Mouse (Mus musculus): ENCODE measurements around the gene Fam214b. TPM values are rescaled to one million over a fixed set of nuclear protein-coding genes. Genes with fewer than 3 reads are reported as not detected.
"Not testable (repeated sequence)": the region's sequence is repeated elsewhere in the genome, so short reads cannot be mapped to it uniquely, and the experiment has no call there.

Gene Fam214b
- polyA plus RNA-seq, 1 experiment from 2014 or later: 40.3 TPM

DNA sequence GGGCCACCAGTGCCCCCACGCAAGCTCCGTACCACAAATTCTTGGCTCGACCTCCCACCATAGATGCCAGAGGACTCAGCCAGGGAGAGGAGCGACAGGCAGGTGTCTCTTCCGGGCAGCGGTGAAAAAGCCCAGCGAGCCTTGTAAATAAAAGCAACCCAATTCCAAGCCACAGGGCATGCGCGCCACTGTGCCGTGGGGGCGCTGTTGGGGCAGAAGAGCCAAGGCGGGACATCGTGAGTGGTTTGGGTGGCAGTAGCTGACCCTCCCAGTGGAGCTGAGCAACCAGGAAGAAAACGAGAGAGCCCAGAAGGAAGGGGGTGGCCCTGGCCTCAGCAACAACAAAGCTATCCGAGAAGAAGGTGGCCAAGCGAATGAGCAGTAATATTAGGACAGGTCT lies 25.1 kb downstream of the Fam214b start:
- Histone ChIP-seq H3K4me3 (replicated peaks) (no peak overlapping the region), H3K4me2 (no peak overlapping the region), H3K27me3 (no peaks in the 10 kb centered on the region), H3K9ac (no peak overlapping the region), H3K36me3 (replicated peaks) (peaks cover 74% of the 10 kb centered on the region), H3K4me1 (peaks cover 16% of the 10 kb centered on the region), H3K27ac (no peak overlapping the region), H3K9me3 (no peaks in the 10 kb centered on the region)
- WGBS: 83% methylated on average over 16 of the region's 16 CpGs
- no peak for ATAC-seq (ENCODE audit: low FRiP score)

- H3K9me3 ChIP-seq: no peaks in the 10 kb centered on the region
- no peak overlapping the region for H3K4me3 ChIP-seq (replicated peaks)
- H3K36me3 ChIP-seq (replicated peaks): peaks cover 74% of the 10 kb centered on the region
- H3K9ac ChIP-seq: no peak overlapping the region
- H3K4me1 ChIP-seq: peaks cover 11% of the 10 kb centered on the region
- ATAC-seq (ENCODE audit: low FRiP score): no peak
- H3K27ac ChIP-seq: no peak overlapping the region
- WGBS: 95% methylated on average over 23 of the region's 23 CpGs
- no peaks in the 10 kb centered on the region for H3K27me3 ChIP-seq
- no peak overlapping the region for H3K4me2 ChIP-seq
These were observed 26.2 kb downstream of the Fam214b start for GRCm38 (mm10) chr4:43019641-43020465.

GRCm38 (mm10) chr4:43019176-43019575 lies 26.8 kb downstream of the Fam214b start:
- no peaks in the 10 kb centered on the region for H3K27me3 ChIP-seq
- peaks cover 74% of the 10 kb centered on the region for H3K36me3 ChIP-seq (replicated peaks)
- 94% methylated on average over 10 of the region's 10 CpGs for WGBS
- no peak overlapping the region for H3K4me2 ChIP-seq
- ATAC-seq (ENCODE audit: low FRiP score): no peak
- H3K4me1 ChIP-seq: peaks cover 4% of the 10 kb centered on the region; the same call in 1 of the 2 replicates
- H3K9me3 ChIP-seq: no peaks in the 10 kb centered on the region
- H3K9ac ChIP-seq: no peak overlapping the region
- H3K27ac ChIP-seq: no peak overlapping the region
- no peak overlapping the region for H3K4me3 ChIP-seq (replicated peaks)

DNA sequence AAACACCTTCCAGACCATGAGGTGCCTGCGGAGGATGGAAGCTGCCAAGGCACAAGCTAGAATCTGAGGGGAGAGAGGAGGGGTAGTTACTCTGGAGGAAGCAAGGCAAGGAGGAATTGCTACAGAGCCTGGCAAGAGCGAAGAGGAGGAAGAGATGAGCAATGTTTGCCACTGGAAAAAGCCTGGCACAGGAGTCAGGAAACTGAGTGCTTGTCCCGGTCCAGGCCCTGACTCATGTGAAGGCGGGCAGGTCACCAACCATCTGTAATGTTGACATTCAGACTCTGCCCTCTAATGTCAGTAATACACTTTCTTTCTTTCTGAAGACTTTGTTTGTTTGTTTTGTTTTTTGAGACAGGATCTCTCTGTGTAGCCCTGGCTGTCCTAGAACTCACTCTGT lies 27.9 kb downstream of the Fam214b start:
- Histone ChIP-seq H3K4me2 (no peak overlapping the region), H3K27me3 (no peaks in the 10 kb centered on the region), H3K4me1 (no peaks in the 10 kb centered on the region), H3K4me3 (replicated peaks) (no peak overlapping the region), H3K9ac (no peak overlapping the region), H3K9me3 (no peaks in the 10 kb centered on the region), H3K27ac (no peak overlapping the region), H3K36me3 (replicated peaks) (peaks cover 65% of the 10 kb centered on the region)
- ATAC-seq (ENCODE audit: low FRiP score): no peak
- WGBS: 92% methylated on average over 4 of the region's 4 CpGs

DNA sequence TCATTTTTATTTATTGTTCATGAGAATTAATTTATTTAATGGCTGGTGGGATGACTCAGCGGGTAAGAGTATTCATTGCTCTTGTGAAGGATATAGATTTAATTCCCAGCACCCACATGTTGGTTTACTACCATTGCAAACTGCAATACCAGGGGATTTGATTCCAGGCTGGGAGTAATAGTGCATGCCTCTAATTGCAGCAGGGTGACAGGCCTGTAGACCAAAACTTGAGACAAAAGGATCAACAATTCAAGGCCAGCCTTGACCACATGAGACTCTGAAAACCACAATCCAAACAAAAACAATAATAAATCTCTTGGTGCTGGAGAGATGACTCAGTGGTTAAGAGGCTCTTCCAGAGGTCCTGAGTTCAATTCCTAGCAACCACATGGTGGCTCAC lies 33.9 kb downstream of the Fam214b start:
- Histone ChIP-seq H3K9ac (no peak overlapping the region), H3K27ac (no peak overlapping the region), H3K36me3 (replicated peaks) (peaks cover 6% of the 10 kb centered on the region), H3K27me3 (no peaks in the 10 kb centered on the region), H3K4me1 (peaks cover 14% of the 10 kb centered on the region), H3K4me2 (no peak overlapping the region), H3K4me3 (replicated peaks) (no peak overlapping the region), H3K9me3 (no peaks in the 10 kb centered on the region)
- ATAC-seq (ENCODE audit: low FRiP score): no peak
- WGBS: 97% methylated on average over 1 of the region's 1 CpGs

- no peaks in the 10 kb centered on the region for H3K9me3 ChIP-seq
- peak within 1 kb of the TSS; percentile 61; the same call in 1 of the 2 replicates for H3K27ac ChIP-seq
These were observed 35.6 kb downstream of the Fam214b start, which contains the start of gene Fancg for GRCm38 (mm10) chr4:43010161-43011038. TSS of gene Fancg (minus strand) at chr4:43010506.

GRCm38 (mm10) chr4:43005765-43006164 lies 40.3 kb downstream of the Fam214b start:
- Histone ChIP-seq H3K9me3 (no peaks in the 10 kb centered on the region), H3K4me2 (no peak overlapping the region), H3K27ac (no peak overlapping the region), H3K36me3 (replicated peaks) (peaks cover 22% of the 10 kb centered on the region), H3K9ac (no peak overlapping the region), H3K4me1 (peaks cover 14% of the 10 kb centered on the region), H3K4me3 (replicated peaks) (no peak overlapping the region), H3K27me3 (no peaks in the 10 kb centered on the region)
- no peak for ATAC-seq (ENCODE audit: low FRiP score)
- WGBS: 71% methylated on average over 2 of the region's 2 CpGs

More at GRCm38 (mm10) chr4:43010161-43011038, 35.6 kb downstream of the Fam214b start, which contains the start of gene Fancg:
- no peaks in the 10 kb centered on the region for H3K27me3 ChIP-seq
- H3K36me3 ChIP-seq (replicated peaks): peaks cover 6% of the 10 kb centered on the region; the same call in 1 of the 2 replicates
- H3K4me3 ChIP-seq (replicated peaks): peak within 1 kb of the TSS; percentile 70
- peak within 1 kb of the TSS; percentile 85 for H3K4me2 ChIP-seq
- ATAC-seq (ENCODE audit: low FRiP score): peak; percentile 95
- peaks cover 14% of the 10 kb centered on the region for H3K4me1 ChIP-seq
- H3K9ac ChIP-seq: peak within 1 kb of the TSS; percentile 75
- WGBS: under 1% methylated on average over 37 of the region's 37 CpGs

GRCm38 (mm10) chr4:43004951-43005350 lies 41.1 kb downstream of the Fam214b start:
- Histone ChIP-seq H3K4me1 (peaks cover 14% of the 10 kb centered on the region), H3K27ac (no peak overlapping the region), H3K9me3 (no peaks in the 10 kb centered on the region), H3K9ac (no peak overlapping the region), H3K36me3 (replicated peaks) (peaks cover 22% of the 10 kb centered on the region), H3K4me2 (no peak overlapping the region), H3K4me3 (replicated peaks) (no peak overlapping the region), H3K27me3 (no peaks in the 10 kb centered on the region)
- no peak for ATAC-seq (ENCODE audit: low FRiP score)
- WGBS: 88% methylated on average over 3 of the region's 3 CpGs

- whole genome bisulfite sequencing: 82% methylated on average over 12 of the region's 12 CpGs
- Histone ChIP-seq H3K4me1 (peaks cover 13% of the 10 kb centered on the region), H3K9ac (no peak overlapping the region), H3K27ac (no peak overlapping the region), H3K4me3 (replicated peaks) (no peak overlapping the region), H3K9me3 (no peaks in the 10 kb centered on the region), H3K27me3 (no peaks in the 10 kb centered on the region), H3K4me2 (no peak overlapping the region), H3K36me3 (replicated peaks) (peaks cover 22% of the 10 kb centered on the region)
- no peak for ATAC-seq (ENCODE audit: low FRiP score)
These were observed 43.1 kb downstream of the Fam214b start for GRCm38 (mm10) chr4:43002756-43003439.

GRCm38 (mm10) chr4:43001272-43001671 lies 44.7 kb downstream of the Fam214b start:
- ATAC-seq (ENCODE audit: low FRiP score): no peak
- Histone ChIP-seq H3K9me3 (no peaks in the 10 kb centered on the region), H3K4me1 (peaks cover 20% of the 10 kb centered on the region), H3K27me3 (no peaks in the 10 kb centered on the region), H3K4me3 (replicated peaks) (no peak overlapping the region), H3K9ac (no peak overlapping the region), H3K4me2 (no peak overlapping the region), H3K27ac (peak overlapping the region; percentile 100), H3K36me3 (replicated peaks) (peaks cover 16% of the 10 kb centered on the region)
- WGBS: 95% methylated on average over 2 of the region's 2 CpGs

- peaks cover 23% of the 10 kb centered on the region for H3K36me3 ChIP-seq (replicated peaks)
- peak; percentile 98 for ATAC-seq (ENCODE audit: low FRiP score)
These were observed 45.7 kb downstream of the Fam214b start, which contains the start of gene Vcp for GRCm38 (mm10) chr4:43000141-43000986. TSS of gene Vcp (minus strand) at chr4:43000507.

More at GRCm38 (mm10) chr4:43000141-43000986, 45.7 kb downstream of the Fam214b start, which contains the start of gene Vcp:
- Histone ChIP-seq H3K4me1 (peaks cover 20% of the 10 kb centered on the region), H3K9ac (peak within 1 kb of the TSS; percentile 95), H3K4me3 (replicated peaks) (peak within 1 kb of the TSS; percentile 93), H3K4me2 (peak within 1 kb of the TSS; percentile 88), H3K27ac (peak within 1 kb of the TSS; percentile 100)
- under 1% methylated on average over 47 of the region's 56 CpGs for WGBS
- H3K9me3 ChIP-seq, H3K27me3 ChIP-seq: not testable (repeated sequence)

Measured in forebrain, embryonic 12.5 days (tissue).